Mouse (Mus musculus) bone marrow macrophage, adult 2 months (primary cell): ENCODE data around the gene Apopt1.

Experiments used
- CTCF ChIP-seq: IDR thresholded peaks from 2 replicates; pipeline ENCODE4 v1.5.1; 2012; ENCODE audit warnings: low read depth, mild to moderate bottlenecking, low read length, moderate library complexity
- POLR2A ChIP-seq: IDR thresholded peaks from 2 replicates; pipeline ENCODE4 v1.6.1; 2012; ENCODE audit warnings: mild to moderate bottlenecking, low read depth, low read length, borderline replicate concordance

GRCm38 (mm10) chr12:111699542-111699941 is 13.5 kb upstream of the Apopt1 start:
- TF ChIP-seq CTCF = no peak
- no peak for TF ChIP-seq POLR2A
